Mouse (Mus musculus) limb, embryonic 15.5 days (tissue): Measurements from ENCODE around the gene Dcn. TPM values are rescaled to one million over a fixed set of nuclear protein-coding genes. Genes with fewer than 3 reads are reported as not detected.

Source experiments
- ATAC-seq: fragments of 200-750 bp; cut with Nextera tagmentation; 2 replicates; pipeline ENCODE4 v1.8.0; 2017; ENCODE audit warnings: low read depth, moderate TSS enrichment; ENCODE audit not compliant: insufficient number of reproducible peaks, low FRiP score, low TSS enrichment
- H3K27ac ChIP-seq: fragments of 300-500 bp; sonication (generic); 2 replicates; pipeline ENCODE4 v1.5.1; 2015; ENCODE audit warnings: moderate library complexity, mild to moderate bottlenecking, inconsistent platforms
- H3K27me3 ChIP-seq: fragments of 300-500 bp; sonication (generic); 2 replicates; pipeline ENCODE4 v1.6.1; 2015; ENCODE audit warnings: inconsistent platforms
- H3K36me3 ChIP-seq: fragments of 300-500 bp; sonication (generic); 2 replicates; pipeline ENCODE4 v1.6.1; 2015; ENCODE audit warnings: inconsistent platforms
- H3K4me1 ChIP-seq: fragments of 300-500 bp; sonication (generic); 2 replicates; pipeline ENCODE4 v1.6.1; 2015; ENCODE audit warnings: inconsistent platforms
- H3K4me2 ChIP-seq: fragments of 300-500 bp; sonication (generic); 2 replicates; pipeline ENCODE4 v1.6.1; 2015; ENCODE audit warnings: mild to moderate bottlenecking, inconsistent platforms
- H3K4me3 ChIP-seq: fragments of 300-500 bp; sonication (generic); 2 replicates; pipeline ENCODE4 v1.5.1; 2015; ENCODE audit warnings: mild to moderate bottlenecking, inconsistent platforms
- H3K9ac ChIP-seq: fragments of 300-500 bp; sonication (generic); 2 replicates; pipeline ENCODE4 v1.6.1; 2015; ENCODE audit warnings: inconsistent platforms
- H3K9me3 ChIP-seq: fragments of 300-500 bp; sonication (generic); 2 replicates; pipeline ENCODE4 v1.6.1; 2016; ENCODE audit warnings: inconsistent platforms
- WGBS: fragments of 180-500 bp; shearing (Covaris S2); methylation state at CpG from one replicate; pipeline ENCODE4 v1.1.7; 2015; 5-methylcytosine and 5-hydroxymethylcytosine counted together
- polyA plus RNA-seq: library from polyadenylated mRNA; unstranded; fragments of >200 nt; fragmentation: Nextera tagmentation; extraction: Ambion mirVana; gene quantifications from 2 replicates; pipeline ENCODE4 v1.2.1, GENCODE M21; 2015

The Dcn gene
- polyA plus RNA-seq, 1 experiment from 2014 or later: 1,005 TPM

DNA sequence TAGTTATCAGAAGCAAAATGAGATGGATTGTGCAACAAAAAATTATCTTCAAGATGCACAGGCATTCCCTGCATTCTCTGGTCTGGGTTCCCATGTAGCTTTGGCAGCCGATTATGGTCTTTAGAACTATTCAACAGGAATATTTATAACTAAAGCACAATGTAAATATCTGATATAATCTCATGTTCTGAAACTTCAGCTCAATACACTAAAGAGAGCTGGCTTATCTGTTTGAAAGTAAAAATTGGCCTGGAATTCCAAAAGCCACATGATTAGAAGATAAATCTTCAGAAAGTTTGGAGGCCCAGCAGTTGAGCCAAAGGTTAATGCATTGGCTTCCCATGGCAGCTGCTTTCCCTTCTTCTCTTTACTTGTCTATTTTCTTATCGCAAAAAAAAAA, 4.6 kb downstream of the Dcn start:
- Histone ChIP-seq H3K27me3 (no peaks in the 10 kb centered on the region), H3K27ac (no peak overlapping the region), H3K4me3 (no peak overlapping the region), H3K9ac (no peak overlapping the region), H3K4me1 (peaks cover 4% of the 10 kb centered on the region; the same call in 1 of the 2 replicates), H3K4me2 (no peak overlapping the region), H3K9me3 (no peaks in the 10 kb centered on the region), H3K36me3 (no peaks in the 10 kb centered on the region)
- no peak for ATAC-seq
- 67% methylated on average over 2 of the region's 2 CpGs for WGBS

DNA sequence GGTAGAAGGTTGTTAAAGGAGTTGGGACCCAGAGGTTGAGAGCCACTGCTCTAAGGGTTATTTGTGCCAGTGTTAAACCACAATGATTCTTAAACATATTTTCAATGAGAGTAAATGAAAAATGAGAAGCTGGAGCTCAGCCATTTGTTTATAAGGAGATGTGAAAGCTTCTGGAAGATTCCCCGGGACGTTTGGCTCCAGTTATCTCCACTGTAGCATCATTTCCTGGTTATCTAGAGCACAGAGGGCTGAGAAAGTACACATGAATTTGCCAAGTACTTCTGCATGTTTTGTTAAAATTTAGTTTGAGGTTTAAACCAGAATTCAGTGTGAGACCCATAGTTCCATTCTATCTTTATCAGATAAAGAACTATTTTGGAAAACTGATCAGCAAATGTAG, 5.7 kb downstream of the Dcn start:
- H3K36me3 ChIP-seq: no peaks in the 10 kb centered on the region
- ATAC-seq: no peak
- H3K4me1 ChIP-seq: no peaks in the 10 kb centered on the region
- H3K4me3 ChIP-seq: no peak overlapping the region
- H3K27ac ChIP-seq: no peak overlapping the region
- no peaks in the 10 kb centered on the region for H3K27me3 ChIP-seq
- no peak overlapping the region for H3K9ac ChIP-seq
- no peaks in the 10 kb centered on the region for H3K9me3 ChIP-seq
- 66% methylated on average over 2 of the region's 2 CpGs for WGBS
- no peak overlapping the region for H3K4me2 ChIP-seq

DNA sequence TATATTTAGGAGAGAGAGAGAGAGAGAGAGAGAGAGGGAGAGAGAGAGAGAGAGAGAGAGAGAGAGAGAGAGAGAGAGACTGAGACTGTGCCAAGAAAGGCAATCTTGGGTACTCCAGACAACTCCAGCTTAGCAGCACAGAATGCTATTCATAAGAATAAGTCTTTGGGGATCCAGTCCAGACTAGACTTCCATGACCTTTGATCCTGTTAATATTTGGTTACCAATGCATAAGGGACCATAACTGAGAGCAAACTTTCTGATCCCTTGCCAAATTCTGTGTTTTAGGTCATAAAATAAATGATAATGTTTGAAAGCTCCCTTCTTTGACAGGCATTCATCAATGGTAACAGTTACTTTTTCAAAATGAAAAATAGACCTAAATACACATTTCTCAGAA, 6.7 kb downstream of the Dcn start:
- no peaks in the 10 kb centered on the region for H3K27me3 ChIP-seq
- H3K4me2 ChIP-seq: no peak overlapping the region
- H3K4me1 ChIP-seq: no peaks in the 10 kb centered on the region
- H3K9ac ChIP-seq: no peak overlapping the region
- no peak overlapping the region for H3K4me3 ChIP-seq
- H3K36me3 ChIP-seq: 0 out of 2 replicates have a peak, but pooled peaks cover 2% of the 10 kb centered on the region
- H3K27ac ChIP-seq: no peak overlapping the region
- ATAC-seq: no peak
- H3K9me3 ChIP-seq: no peaks in the 10 kb centered on the region

DNA sequence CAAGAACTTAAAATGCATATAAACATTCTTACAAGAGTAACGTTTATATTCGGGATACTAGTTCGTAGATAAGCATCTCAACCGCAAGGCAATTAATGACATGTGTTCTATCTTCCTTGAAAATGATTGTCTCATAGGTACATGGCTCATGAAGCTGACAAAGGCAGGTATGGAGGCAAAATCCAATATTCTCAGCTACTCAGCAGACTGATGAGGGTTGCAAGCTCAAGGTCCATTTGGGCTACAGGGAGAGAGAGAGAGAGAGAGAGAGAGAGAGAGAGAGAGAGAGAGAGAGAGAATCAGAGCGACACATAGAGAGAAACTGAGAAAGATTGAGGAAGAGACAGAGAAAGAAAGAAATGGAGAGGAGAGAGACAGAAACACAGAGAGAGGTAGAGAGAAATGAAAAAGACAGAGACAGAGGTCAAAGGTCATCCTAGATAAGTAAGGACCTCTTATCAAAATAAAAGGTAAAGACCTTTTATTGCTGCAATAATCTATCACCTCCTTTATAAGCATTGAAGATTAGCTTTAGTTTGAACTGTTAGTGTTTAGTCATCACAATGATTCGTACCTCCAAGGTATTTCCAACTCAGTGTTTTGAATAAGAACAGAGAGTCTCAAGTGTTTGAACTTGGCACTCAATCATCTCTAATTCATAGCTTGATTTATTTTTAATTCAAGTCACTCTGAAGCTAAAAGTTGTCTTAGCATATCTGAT, 8.0 kb downstream of the Dcn start:
- no peak overlapping the region for H3K4me3 ChIP-seq
- H3K36me3 ChIP-seq: 0 out of 2 replicates have a peak, but pooled peaks cover 2% of the 10 kb centered on the region
- no peak overlapping the region for H3K27ac ChIP-seq
- H3K27me3 ChIP-seq: no peaks in the 10 kb centered on the region
- no peak overlapping the region for H3K9ac ChIP-seq
- no peaks in the 10 kb centered on the region for H3K4me1 ChIP-seq
- H3K9me3 ChIP-seq: no peaks in the 10 kb centered on the region
- 79% methylated on average over 6 of the region's 6 CpGs for WGBS
- ATAC-seq: no peak
- H3K4me2 ChIP-seq: no peak overlapping the region

DNA sequence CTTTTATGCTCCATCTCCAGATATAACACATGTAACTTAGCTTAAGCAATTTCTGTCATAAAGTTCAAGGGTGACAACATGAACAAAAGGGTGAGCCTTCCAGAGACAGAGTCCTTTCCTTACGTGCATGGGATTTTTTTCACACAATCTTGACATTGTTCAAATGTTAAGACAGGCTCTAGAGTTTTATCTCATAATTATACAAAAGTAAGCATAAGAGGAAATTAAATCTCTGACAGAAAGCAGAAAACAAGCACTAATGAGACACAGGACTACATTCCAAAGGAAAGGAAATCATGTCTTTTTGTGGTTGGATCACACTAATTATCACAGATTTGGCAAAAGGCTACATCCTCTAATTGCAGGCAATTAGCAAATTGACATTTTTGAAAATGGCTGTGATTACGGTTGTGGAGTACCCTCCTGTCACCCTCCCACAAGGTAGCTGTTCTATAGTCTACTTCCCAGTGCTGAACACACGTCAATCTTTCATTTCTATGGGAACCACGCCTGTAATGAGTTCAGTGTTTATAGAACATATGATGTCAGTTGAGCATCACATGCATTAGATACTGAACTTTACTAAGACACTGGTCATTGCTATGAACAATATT, 13.1 kb downstream of the Dcn start:
- H3K27me3 ChIP-seq: no peaks in the 10 kb centered on the region
- no peaks in the 10 kb centered on the region for H3K9me3 ChIP-seq
- H3K4me2 ChIP-seq: no peak overlapping the region
- no peak for ATAC-seq
- no peak overlapping the region for H3K4me3 ChIP-seq
- no peaks in the 10 kb centered on the region for H3K4me1 ChIP-seq
- 68% methylated on average over 4 of the region's 4 CpGs for WGBS
- H3K36me3 ChIP-seq: 0 out of 2 replicates have a peak, but pooled peaks cover 2% of the 10 kb centered on the region
- no peak overlapping the region for H3K27ac ChIP-seq
- H3K9ac ChIP-seq: no peak overlapping the region

DNA sequence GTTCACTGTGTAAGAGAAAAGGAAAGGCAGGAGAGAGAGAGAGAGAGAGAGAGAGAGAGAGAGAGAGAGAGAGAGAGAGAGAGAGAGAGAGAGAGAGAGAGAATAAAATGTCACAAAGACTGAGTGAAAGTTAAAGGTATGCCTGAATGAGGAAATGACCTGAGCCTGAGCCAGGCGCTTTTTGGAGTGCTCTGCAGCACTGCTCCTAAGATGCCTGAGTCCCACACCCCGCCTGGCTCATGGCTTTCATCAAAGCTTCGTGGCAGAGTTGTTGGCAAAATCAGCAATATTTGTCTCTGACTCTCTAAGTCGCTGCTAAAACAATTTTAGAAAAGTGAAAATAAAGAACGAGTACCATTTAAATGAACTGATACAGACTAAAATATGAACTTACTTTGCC, 18.2 kb downstream of the Dcn start:
- Histone ChIP-seq H3K4me2 (no peak overlapping the region), H3K27me3 (no peaks in the 10 kb centered on the region), H3K36me3 (0 out of 2 replicates have a peak, but pooled peaks cover 4% of the 10 kb centered on the region), H3K4me1 (no peaks in the 10 kb centered on the region), H3K9ac (no peak overlapping the region), H3K4me3 (no peak overlapping the region), H3K27ac (no peak overlapping the region), H3K9me3 (no peaks in the 10 kb centered on the region)
- WGBS: 47% methylated on average over 5 of the region's 5 CpGs
- ATAC-seq: no peak

DNA sequence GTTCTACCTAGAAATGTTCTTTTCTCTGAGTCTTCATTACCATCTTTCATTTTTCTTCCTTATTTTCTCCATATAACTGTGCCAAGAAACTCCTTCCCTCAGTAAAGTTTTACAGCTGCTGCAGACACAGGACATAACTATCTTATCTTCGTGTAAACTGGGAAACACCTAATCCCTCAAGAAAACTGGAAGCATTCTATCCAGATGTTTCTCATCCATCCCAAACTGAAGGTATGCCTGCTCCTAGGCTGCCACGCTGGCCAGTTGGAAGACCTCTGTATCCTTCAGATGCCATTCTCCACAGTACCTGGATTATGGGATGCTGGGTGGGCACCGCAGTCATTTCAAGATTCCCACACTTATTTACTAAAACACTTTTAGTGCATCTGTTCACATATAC, 44.0 kb downstream of the Dcn start:
- Histone ChIP-seq H3K9me3 (no peaks in the 10 kb centered on the region), H3K27ac (no peak overlapping the region), H3K9ac (no peak overlapping the region), H3K4me3 (no peak overlapping the region), H3K4me2 (no peak overlapping the region), H3K4me1 (no peaks in the 10 kb centered on the region), H3K27me3 (no peaks in the 10 kb centered on the region), H3K36me3 (peaks cover 4% of the 10 kb centered on the region; the same call in 1 of the 2 replicates)
- ATAC-seq: no peak
- WGBS: 65% methylated on average over 3 of the region's 3 CpGs

DNA sequence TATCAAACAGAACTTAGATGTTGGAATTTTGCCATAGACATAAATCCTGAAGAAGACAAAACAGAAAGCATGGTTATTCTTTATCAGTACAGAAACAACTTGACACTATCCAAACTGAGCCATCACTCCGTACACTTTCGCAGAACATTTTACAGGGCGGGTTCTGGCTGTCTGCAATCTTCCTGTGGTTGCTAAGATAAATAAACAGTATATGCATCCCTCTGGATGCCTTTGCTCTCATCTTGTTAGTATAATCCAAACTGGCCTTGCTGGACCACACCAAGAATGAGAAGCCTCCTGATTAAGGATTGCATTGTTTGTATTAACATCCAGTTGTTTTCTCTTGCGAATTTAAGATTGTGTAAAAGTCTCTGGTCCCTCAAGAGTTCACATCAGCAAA, 56.3 kb downstream of the Dcn start:
- Histone ChIP-seq H3K4me2 (no peak overlapping the region), H3K36me3 (no peaks in the 10 kb centered on the region), H3K4me1 (no peaks in the 10 kb centered on the region), H3K9ac (no peak overlapping the region), H3K27ac (no peak overlapping the region), H3K4me3 (no peak overlapping the region), H3K27me3 (no peaks in the 10 kb centered on the region), H3K9me3 (no peaks in the 10 kb centered on the region)
- 74% methylated on average over 4 of the region's 4 CpGs for WGBS
- no peak for ATAC-seq

DNA sequence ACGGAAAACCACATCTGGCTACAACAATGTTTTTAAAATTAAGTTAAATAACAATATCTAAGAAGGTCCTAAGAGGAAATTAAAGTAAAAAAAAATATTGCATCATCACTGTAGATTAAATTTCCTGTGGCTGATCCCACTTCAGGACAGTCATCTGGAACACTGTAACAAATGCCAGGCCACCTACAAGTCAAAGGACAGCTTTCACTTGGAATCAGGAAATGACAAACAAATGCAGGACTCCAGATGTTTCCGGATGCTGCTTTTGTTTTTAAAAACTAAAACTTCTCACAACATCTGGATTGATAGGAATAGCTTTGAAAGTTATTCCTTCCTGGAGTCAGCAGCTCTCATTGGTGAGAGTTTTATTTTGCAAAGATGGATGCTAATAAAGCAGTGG, 57.5 kb downstream of the Dcn start:
- Histone ChIP-seq H3K4me3 (no peak overlapping the region), H3K4me1 (no peaks in the 10 kb centered on the region), H3K36me3 (no peaks in the 10 kb centered on the region), H3K27me3 (no peaks in the 10 kb centered on the region), H3K27ac (no peak overlapping the region), H3K4me2 (no peak overlapping the region), H3K9me3 (no peaks in the 10 kb centered on the region), H3K9ac (no peak overlapping the region)
- 28% methylated on average over 2 of the region's 2 CpGs for WGBS
- no peak for ATAC-seq

DNA sequence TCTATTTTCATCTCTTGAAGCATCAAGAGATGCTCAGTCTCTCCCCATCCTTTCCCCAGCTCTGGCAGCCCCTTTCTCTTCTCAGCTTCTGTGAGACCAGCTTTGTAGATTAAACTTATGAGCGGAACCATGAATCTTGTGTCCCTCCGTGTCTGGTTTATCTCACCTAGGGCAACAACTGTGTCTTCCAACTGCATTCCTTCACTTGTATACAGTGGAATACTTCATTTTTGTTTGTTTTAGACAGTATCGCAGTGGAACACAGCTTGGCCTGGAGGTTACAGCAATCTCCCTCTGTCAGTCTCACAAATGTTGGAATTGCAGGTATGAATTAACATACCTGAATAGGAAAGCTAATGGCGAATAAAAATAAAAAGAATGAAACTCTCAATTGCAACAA, 58.8 kb downstream of the Dcn start:
- Histone ChIP-seq H3K27me3 (no peaks in the 10 kb centered on the region), H3K27ac (no peak overlapping the region), H3K4me2 (no peak overlapping the region), H3K4me1 (no peaks in the 10 kb centered on the region), H3K4me3 (no peak overlapping the region), H3K36me3 (no peaks in the 10 kb centered on the region), H3K9me3 (no peaks in the 10 kb centered on the region), H3K9ac (no peak overlapping the region)
- ATAC-seq: no peak
- 80% methylated on average over 4 of the region's 4 CpGs for WGBS

DNA sequence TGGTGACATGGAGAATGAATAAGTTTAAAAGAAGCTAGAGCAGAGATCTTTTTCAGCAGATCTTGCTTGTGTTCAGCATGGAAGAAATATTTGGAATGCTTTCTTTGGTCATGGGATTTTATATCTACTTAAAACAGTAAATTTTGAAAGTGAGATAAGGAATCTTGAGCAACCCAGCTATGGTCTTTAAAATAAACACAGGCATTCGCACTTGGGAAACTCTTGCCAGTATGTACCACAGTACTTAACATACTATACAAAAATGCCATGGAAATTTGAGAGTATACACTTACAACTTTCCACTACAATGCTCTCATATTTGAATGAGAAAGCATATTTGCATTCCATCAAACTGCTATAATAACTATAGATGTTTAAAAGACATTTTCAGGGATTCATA, 68.3 kb downstream of the Dcn start:
- H3K9me3 ChIP-seq: no peaks in the 10 kb centered on the region
- ATAC-seq: no peak
- H3K4me1 ChIP-seq: no peaks in the 10 kb centered on the region
- H3K4me2 ChIP-seq: no peak overlapping the region
- no peak overlapping the region for H3K4me3 ChIP-seq
- H3K9ac ChIP-seq: no peak overlapping the region
- no peak overlapping the region for H3K27ac ChIP-seq
- no peaks in the 10 kb centered on the region for H3K36me3 ChIP-seq
- WGBS: 62% methylated on average over 1 of the region's 1 CpGs
- no peaks in the 10 kb centered on the region for H3K27me3 ChIP-seq

DNA sequence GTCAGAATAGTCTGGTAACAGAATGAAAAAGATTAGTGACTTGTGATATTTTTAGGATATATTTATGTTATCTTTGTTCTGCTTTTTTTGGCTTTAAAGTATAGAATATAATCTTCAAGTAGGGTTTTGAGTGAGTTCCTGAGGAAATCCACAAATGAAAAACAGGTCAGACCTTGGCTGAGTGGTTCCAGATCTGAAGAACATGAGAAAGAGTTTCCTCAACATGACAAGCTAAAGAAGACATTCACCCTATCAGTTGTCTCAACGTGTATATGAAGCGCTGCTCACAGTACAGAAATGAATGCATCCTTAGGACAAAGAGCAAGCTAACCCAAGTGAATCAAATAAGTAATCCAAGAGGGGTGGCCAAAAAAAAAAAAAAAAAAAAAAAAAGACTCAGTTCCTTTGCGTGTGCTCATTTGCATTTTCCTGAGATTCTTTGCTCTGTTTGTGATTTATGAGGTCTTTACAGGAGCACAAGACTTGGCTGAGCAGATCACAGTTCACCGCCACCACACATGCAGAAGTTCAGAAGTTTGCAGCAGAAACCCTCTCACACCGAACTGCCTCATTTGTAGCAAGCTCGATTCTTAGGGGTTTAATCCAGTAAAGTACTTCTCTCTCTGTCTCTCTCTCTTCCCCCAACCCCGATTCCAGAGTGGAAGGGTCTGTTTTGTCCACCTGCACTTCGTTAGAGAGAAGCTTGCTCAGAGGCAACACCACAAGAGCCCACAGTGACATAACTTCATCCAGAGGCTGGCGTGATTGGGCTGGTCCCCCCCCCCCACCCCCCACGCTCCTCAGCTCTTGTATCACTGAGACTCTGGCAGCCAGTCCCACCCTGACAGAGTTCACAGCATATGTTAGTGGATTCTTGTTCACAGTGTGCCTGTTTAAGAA, 85.8 kb downstream of the Dcn start, which contains the start of gene Lum:
Gene Lum (plus strand): TSS at position 172 of the 900 bp plus-strand sequence.
- Histone ChIP-seq H3K27ac (peak within 1 kb of the TSS; percentile 92), H3K4me2 (peak within 1 kb of the TSS; percentile 36), H3K27me3 (no peaks in the 10 kb centered on the region), H3K4me3 (peak within 1 kb of the TSS; percentile 32), H3K9ac (no peak within 1 kb of the TSS), H3K9me3 (no peaks in the 10 kb centered on the region), H3K36me3 (0 out of 2 replicates have a peak, but pooled peaks cover 3% of the 10 kb centered on the region), H3K4me1 (peaks cover 8% of the 10 kb centered on the region; the same call in 1 of the 2 replicates)
- peak; percentile 88 for ATAC-seq
- WGBS: 23% methylated on average over 10 of the region's 10 CpGs
